In genomic region chr5:115975672-115976071, GRCm38 (mm10) we compare ENCODE assay signal across 23 mouse cellular contexts. TPM values are rescaled to one million over a fixed set of nuclear protein-coding genes. Genes with fewer than 3 reads are reported as not detected.
A peak's percentile ranks its signal among the peaks of the same experiment; 100 is the strongest.
DNase-seq lines count a peak whose midpoint lies in the region; ATAC-seq lines count a peak whose summit lies in the region.
"Had no signal": no experiment of that assay in that cellular context is flagged by ENCODE, and none has a peak within 500 bp of the region (broad histone marks: within the 10 kb centered on the region; RNA-seq: fewer than 3 reads in every experiment).

No protein-coding gene starts in this region.

- peak; percentile 79 to 83 for DNase-seq in adrenal gland, adult (ENCODE audit: inconsistent age in 2 of 2, low spot score in 1 of 2)
- no peak for DNase-seq in adrenal gland, postnatal 4 days (ENCODE audit: low spot score in 2 of 2)
- peak; percentile 38 for DNase-seq in lung, postnatal 10 days
- no peak for DNase-seq in lung, adult 18-20 months
- peak; percentile 65 for DNase-seq in adrenal gland, postnatal 25 days
- DNase-seq in forebrain, embryonic 14.5 days (ENCODE audit: low spot score): no peak
- DNase-seq in retina, postnatal 1 day: no peak
- DNase-seq: cerebellum, adult 11 months; cerebellum, adult 9-11 months; forebrain, postnatal 0 days; gastrocnemius, postnatal 25 days; heart, adult 2 months; heart, postnatal 14 days; kidney, adult 11 months; liver; right cerebral cortex, postnatal 25 days; thymus, adult 18-20 months; thymus, postnatal 36 days had no signal

- no peak for ATAC-seq in forebrain, embryonic 14.5 days
- ATAC-seq: forebrain, postnatal 0 days; hindbrain, postnatal 0 days had no signal

- H3K9me3 ChIP-seq in forebrain, embryonic 14.5 days (replicated peaks; ENCODE audit: control insufficient read depth, low read length): no peaks in the 10 kb centered on the region
- H3K9me3 ChIP-seq: forebrain, embryonic 10.5 days; heart, embryonic 13.5 days; limb, embryonic 10.5 days had no signal

- no peak overlapping the region for H3K27ac ChIP-seq in forebrain, embryonic 14.5 days (ENCODE audit: low read depth, low read length)
- H3K27ac ChIP-seq: forebrain, embryonic 10.5 days; heart, adult 2 months; heart, embryonic 13.5 days; hindbrain, postnatal 0 days; limb, embryonic 10.5 days; macrophage had no signal

- H3K36me3 ChIP-seq in forebrain, embryonic 14.5 days (ENCODE audit: control insufficient read depth, insufficient read depth, low read length): peaks cover 39% of the 10 kb centered on the region

- no peaks in the 10 kb centered on the region for H3K27me3 ChIP-seq in forebrain, embryonic 14.5 days (replicated peaks; ENCODE audit: control insufficient read depth, insufficient read depth, low read length)
- H3K27me3 ChIP-seq: heart, embryonic 13.5 days had no signal

- 80% methylated on average over 10 of the region's 10 CpGs for WGBS in forebrain, embryonic 14.5 days

- no peak overlapping the region for H3K4me3 ChIP-seq in forebrain, embryonic 14.5 days (ENCODE audit: low read depth, low read length)
- H3K4me3 ChIP-seq: forebrain, embryonic 10.5 days; heart, adult 2 months; heart, embryonic 13.5 days; limb, embryonic 10.5 days had no signal

- no peaks in the 10 kb centered on the region for H3K4me1 ChIP-seq in forebrain, embryonic 14.5 days (ENCODE audit: control insufficient read depth, insufficient read depth, low read length)

- H3K4me2 ChIP-seq in forebrain, embryonic 14.5 days (ENCODE audit: low read length): no peak overlapping the region
- H3K4me2 ChIP-seq: heart, embryonic 13.5 days had no signal

- H3K9ac ChIP-seq in forebrain, embryonic 14.5 days (ENCODE audit: low read length): no peak overlapping the region
- H3K9ac ChIP-seq: forebrain, postnatal 0 days; heart, embryonic 13.5 days had no signal

RNA-seq across cellular contexts. Expression of gene Prkab1, which starts 48.6 kb away (rescaled TPM):
- total RNA-seq in adrenal gland, postnatal 4 days (2021): 10 to 100 TPM; 87.2 to 93.0 TPM
- total RNA-seq in adrenal gland, postnatal 25 days (2021): 84.9 and 101 TPM in 2 replicates
- polyA plus RNA-seq in forebrain, embryonic 14.5 days (2014; fragmentation: Nextera tagmentation; extraction: Ambion mirVana): 44.1 and 52.1 TPM in 2 replicates

Comparison
In these comparisons a context has a peak if more than half of its experiments do, and no peak if none do; other contexts are left out.
1. DNase-seq: peak in adrenal gland, adult (2 of 2), lung, postnatal 10 days (single experiment) and adrenal gland, postnatal 25 days (single experiment); none in adrenal gland, postnatal 4 days (0 of 2), lung, adult 18-20 months (0 of 2), forebrain, embryonic 14.5 days (single experiment) and retina, postnatal 1 day (single experiment).